Mouse (Mus musculus) brain, embryonic 14.5 days (tissue): Measurements from ENCODE around the gene Nek4. TPM values are rescaled to one million over a fixed set of nuclear protein-coding genes. Genes with fewer than 3 reads are reported as not detected.
A peak's percentile ranks its signal among the peaks of the same experiment; 100 is the strongest.

ENCODE experiments used
- DNase-seq: peaks from one replicate; pipeline ENCODE4 v3.0.0-alpha.2; 2011; ENCODE audit warnings: low read depth
- CTCF ChIP-seq: fragments of 200-500 bp; IDR thresholded peaks from 2 replicates; pipeline ENCODE4 v1.5.1; 2012; ENCODE audit warnings: inconsistent platforms, mild to moderate bottlenecking, moderate library complexity, borderline replicate concordance; ENCODE audit not compliant: insufficient read depth, insufficient read length; ENCODE audit errors: extremely low read depth
- POLR2A ChIP-seq: fragments of 200-500 bp; IDR thresholded peaks from 2 replicates; pipeline ENCODE4 v1.6.1; 2012; ENCODE audit warnings: mild to moderate bottlenecking, inconsistent platforms, borderline replicate concordance; ENCODE audit not compliant: poor library complexity, insufficient read depth, insufficient read length, severe bottlenecking; ENCODE audit errors: extremely low read depth
- polyA plus RNA-seq: library from polyadenylated mRNA; depleted of rRNA; stranded (reverse); fragments of >200 nt; gene quantifications from 2 replicates; pipeline ENCODE4 v1.2.3, GENCODE M21; 2012

Gene Nek4
- polyA plus RNA-seq, 1 experiment, result 13.3 TPM

- TF ChIP-seq POLR2A (no peak), CTCF (no peak)
- no peak for DNase-seq
These were observed 8.9 kb upstream of the Nek4 start for GRCm38 (mm10) chr14:30942254-30942653.

GRCm38 (mm10) chr14:30943038-30943437 is 8.1 kb upstream of the Nek4 start, which contains the start of gene Itih1:
TSS of gene Itih1 (minus strand) at chr14:30943289.
- DNase-seq, result no peak
- TF ChIP-seq POLR2A, result no peak
- no peak for TF ChIP-seq CTCF

- TF ChIP-seq CTCF (peak; percentile 69; the same call in 1 of the 2 replicates), POLR2A (no peak)
- peak; percentile 35 for DNase-seq
These were observed 7.1 kb upstream of the Nek4 start for GRCm38 (mm10) chr14:30943860-30944674.

DNA sequence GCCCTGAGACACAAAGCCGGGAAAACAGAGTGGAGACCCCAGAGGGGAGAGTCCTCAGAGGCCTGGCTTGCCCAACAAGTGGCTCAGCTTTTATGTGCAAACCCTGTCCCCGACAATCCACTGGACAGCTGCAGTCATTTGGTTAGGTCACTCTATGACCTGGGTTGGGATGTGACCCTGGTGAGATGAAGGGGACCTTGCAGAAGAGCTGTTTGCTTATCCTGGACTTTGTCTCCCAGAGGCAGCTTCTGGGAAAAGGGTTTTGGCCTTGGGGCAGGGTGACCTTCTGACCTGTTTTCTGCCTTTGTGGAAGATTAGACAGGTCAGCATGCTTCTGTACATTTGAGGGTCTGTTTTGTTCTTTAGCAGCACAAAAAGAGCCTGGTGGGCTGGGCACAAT is 6.4 kb upstream of the Nek4 start:
- TF ChIP-seq CTCF, result no peak
- TF ChIP-seq POLR2A, result no peak
- DNase-seq, result no peak

- no peak for DNase-seq
- TF ChIP-seq CTCF (no peak), POLR2A (no peak)
These were observed 1.2 kb upstream of the Nek4 start for GRCm38 (mm10) chr14:30949986-30950385.

DNA sequence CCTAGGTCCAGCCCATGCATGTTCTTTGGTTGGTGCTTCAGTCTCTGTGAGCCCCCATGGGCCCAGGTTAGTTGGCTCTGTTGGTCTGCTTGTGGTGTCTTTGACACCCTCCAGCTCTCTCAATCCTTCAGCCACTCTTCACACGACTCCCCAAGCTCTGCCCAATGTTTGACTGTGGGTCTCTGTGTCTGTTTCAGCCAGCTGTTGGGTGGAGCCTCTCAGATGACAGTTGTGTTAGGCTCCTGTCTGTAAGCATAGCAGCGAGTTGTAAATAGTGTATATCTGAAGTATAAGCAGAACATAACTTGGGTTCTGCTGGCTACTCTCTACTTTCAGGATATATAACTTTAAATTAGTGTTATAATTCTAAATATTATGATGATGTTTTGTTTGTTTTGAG is 7.3 kb downstream of the Nek4 start:
- DNase-seq, result no peak
- TF ChIP-seq POLR2A (no peak), CTCF (no peak)

- TF ChIP-seq POLR2A (no peak), CTCF (no peak)
- DNase-seq, result no peak
These were observed 7.9 kb downstream of the Nek4 start for GRCm38 (mm10) chr14:30959031-30959430.

DNA sequence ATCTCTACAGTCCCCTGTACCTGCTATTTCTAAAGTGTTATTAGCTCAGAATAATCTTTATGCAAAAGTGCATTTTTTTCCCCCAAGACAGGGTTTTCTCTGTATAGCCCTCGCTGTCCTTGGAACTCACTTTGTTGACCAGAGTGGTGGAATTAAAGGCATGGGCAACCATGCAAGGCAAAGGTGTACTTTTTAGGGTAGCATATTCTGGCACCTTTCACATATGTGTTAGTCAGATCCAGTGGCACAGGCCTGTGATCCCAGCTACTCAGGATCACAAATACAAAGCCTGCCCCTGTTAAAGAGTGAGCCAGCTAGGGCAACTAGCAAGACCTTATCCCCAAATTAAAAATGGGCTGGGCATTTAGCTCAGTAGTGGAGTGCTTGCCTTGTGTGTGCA is 9.2 kb downstream of the Nek4 start:
- TF ChIP-seq CTCF (no peak), POLR2A (no peak)
- no peak for DNase-seq

DNA sequence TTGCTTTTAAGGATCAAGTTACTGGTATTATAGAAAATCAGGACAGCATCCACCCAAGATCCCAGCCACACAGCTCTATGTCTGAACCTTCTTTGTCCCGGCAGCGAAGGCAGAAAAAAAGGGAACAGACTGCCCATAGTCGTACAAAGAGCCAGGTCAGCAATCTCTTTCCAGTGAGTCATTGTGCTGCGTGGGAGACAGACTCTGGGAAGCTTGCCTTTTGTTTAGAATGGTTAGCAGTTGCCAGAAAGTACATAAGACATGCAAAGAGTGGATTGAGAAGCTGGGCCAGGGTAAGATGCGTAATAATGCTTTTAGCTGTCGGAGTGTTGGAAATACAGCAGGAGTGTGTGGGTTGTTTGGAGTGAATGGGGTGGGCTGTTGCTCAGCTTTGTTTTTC is 23.0 kb downstream of the Nek4 start:
- TF ChIP-seq CTCF (no peak), POLR2A (no peak)
- peak; percentile 73 for DNase-seq

GRCm38 (mm10) chr14:30976222-30976621 is 25.0 kb downstream of the Nek4 start:
- no peak for DNase-seq
- TF ChIP-seq CTCF (no peak), POLR2A (no peak)

DNA sequence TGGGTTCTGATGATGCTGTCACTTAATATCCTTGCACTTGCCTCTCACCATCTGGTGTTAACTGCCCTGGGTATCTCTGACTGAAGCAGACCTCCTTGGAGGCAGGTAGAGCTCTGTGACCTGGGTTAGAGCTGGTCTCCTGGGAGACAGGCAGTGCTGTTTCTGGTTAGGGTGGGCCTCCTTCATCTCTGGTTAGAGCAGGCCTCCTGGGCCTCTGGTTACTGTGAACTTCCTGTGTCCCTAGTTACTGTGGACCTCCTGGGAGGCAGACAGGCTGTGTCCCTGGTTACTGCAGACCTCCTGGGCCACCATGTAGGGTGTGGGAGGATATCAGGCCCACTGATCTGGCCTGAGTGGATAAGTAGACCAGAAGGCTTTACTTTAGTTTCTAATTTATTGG is 45.2 kb downstream of the Nek4 start:
- DNase-seq, result no peak
- TF ChIP-seq POLR2A (no peak), CTCF (no peak)

- TF ChIP-seq CTCF (no peak), POLR2A (no peak)
- no peak for DNase-seq
These were observed 49.2 kb downstream of the Nek4 start for GRCm38 (mm10) chr14:31000356-31000755.

- DNase-seq, result no peak
These were observed 49.7 kb downstream of the Nek4 start for GRCm38 (mm10) chr14:31000816-31001306.

More at GRCm38 (mm10) chr14:31000816-31001306, 49.7 kb downstream of the Nek4 start:
- TF ChIP-seq POLR2A (no peak), CTCF (peak; percentile 6; the same call in 1 of the 2 replicates)
